Mouse (Mus musculus) intestine, embryonic 16.5 days (tissue): Measurements from ENCODE around the gene Fstl1. TPM values are rescaled to one million over a fixed set of nuclear protein-coding genes. Genes with fewer than 3 reads are reported as not detected.

Experiments
- ATAC-seq: fragments of 200-750 bp; cut with Nextera tagmentation; 2 replicates; pipeline ENCODE4 v1.8.0; 2017; ENCODE audit warnings: moderate TSS enrichment, moderate library complexity
- H3K27ac ChIP-seq: fragments of 300-500 bp; sonication (generic); 2 replicates; pipeline ENCODE4 v1.5.1; 2014; ENCODE audit warnings: mild to moderate bottlenecking, low read length
- H3K27me3 ChIP-seq: fragments of 300-500 bp; sonication (generic); replicated peaks from 2 replicates; pipeline ENCODE4 v1.6.1; 2014; ENCODE audit warnings: low read length, control low read depth, mixed read lengths; ENCODE audit not compliant: control insufficient read depth, insufficient read depth
- H3K36me3 ChIP-seq: fragments of 300-500 bp; sonication (generic); 2 replicates; pipeline ENCODE4 v1.6.1; 2014; ENCODE audit warnings: low read length, control low read depth; ENCODE audit not compliant: control insufficient read depth, insufficient read depth
- H3K4me1 ChIP-seq: fragments of 300-500 bp; sonication (generic); 2 replicates; pipeline ENCODE4 v1.6.1; 2014; ENCODE audit warnings: low read length, control low read depth, mixed read lengths; ENCODE audit not compliant: control insufficient read depth, insufficient read depth
- H3K4me2 ChIP-seq: fragments of 300-500 bp; sonication (generic); 2 replicates; pipeline ENCODE4 v1.6.1; 2014; ENCODE audit warnings: low read depth, low read length, control low read depth
- H3K4me3 ChIP-seq: fragments of 300-500 bp; sonication (generic); 2 replicates; pipeline ENCODE4 v1.5.1; 2014; ENCODE audit warnings: mild to moderate bottlenecking, low read length
- H3K9ac ChIP-seq: fragments of 300-500 bp; sonication (generic); 2 replicates; pipeline ENCODE4 v1.6.1; 2014; ENCODE audit warnings: low read depth, low read length
- H3K9me3 ChIP-seq: fragments of 300-500 bp; sonication (generic); 2 replicates; pipeline ENCODE4 v1.6.1; 2016; ENCODE audit warnings: low read length, control low read depth; ENCODE audit not compliant: control insufficient read depth
- WGBS: fragments of 180-500 bp; shearing (Covaris S2); extraction: QIAGEN DNeasy Blood & Tissue Kit; methylation state at CpG from one replicate; pipeline ENCODE4 v1.1.7; 2014; 5-methylcytosine and 5-hydroxymethylcytosine counted together
- polyA plus RNA-seq: library from polyadenylated mRNA; unstranded; fragments of >200 nt; fragmentation: Nextera tagmentation; extraction: Ambion mirVana; gene quantifications from 2 replicates; pipeline ENCODE4 v1.2.1, GENCODE M21; 2015

Gene Fstl1
- polyA plus RNA-seq, 1 experiment from 2014 or later: 225 TPM

- Histone ChIP-seq H3K9ac (no peak overlapping the region), H3K4me1 (no peaks in the 10 kb centered on the region), H3K4me3 (no peak overlapping the region), H3K27ac (no peak overlapping the region), H3K36me3 (no peaks in the 10 kb centered on the region), H3K27me3 (no peaks in the 10 kb centered on the region), H3K9me3 (no peaks in the 10 kb centered on the region), H3K4me2 (no peak overlapping the region)
- WGBS: 42% methylated on average over 3 of the region's 3 CpGs
- no peak for ATAC-seq
Measured at GRCm38 (mm10) chr16:37856327-37856726, 79.7 kb downstream of the Fstl1 start.

- Histone ChIP-seq H3K9ac (no peak overlapping the region), H3K27me3 (no peaks in the 10 kb centered on the region), H3K4me3 (no peak overlapping the region), H3K4me1 (no peaks in the 10 kb centered on the region), H3K9me3 (no peaks in the 10 kb centered on the region), H3K4me2 (no peak overlapping the region), H3K36me3 (no peaks in the 10 kb centered on the region), H3K27ac (no peak overlapping the region)
- no peak for ATAC-seq
- WGBS: 66% methylated on average over 8 of the region's 8 CpGs
Measured at GRCm38 (mm10) chr16:37857495-37857894, 80.8 kb downstream of the Fstl1 start.

GRCm38 (mm10) chr16:37860213-37860612 lies 83.5 kb downstream of the Fstl1 start:
- ATAC-seq: no peak
- no peak overlapping the region for H3K4me3 ChIP-seq
- H3K9me3 ChIP-seq: no peaks in the 10 kb centered on the region
- no peak overlapping the region for H3K4me2 ChIP-seq
- no peaks in the 10 kb centered on the region for H3K36me3 ChIP-seq
- 81% methylated on average over 7 of the region's 7 CpGs for WGBS
- H3K27ac ChIP-seq: no peak overlapping the region
- no peaks in the 10 kb centered on the region for H3K27me3 ChIP-seq
- H3K9ac ChIP-seq: no peak overlapping the region
- no peaks in the 10 kb centered on the region for H3K4me1 ChIP-seq

- no peaks in the 10 kb centered on the region for H3K4me1 ChIP-seq
- no peak within 1 kb of the TSS for H3K9ac ChIP-seq
- H3K27me3 ChIP-seq: no peaks in the 10 kb centered on the region
- no peak within 1 kb of the TSS for H3K4me3 ChIP-seq
- no peaks in the 10 kb centered on the region for H3K36me3 ChIP-seq
- peak; percentile 89 for ATAC-seq
- H3K9me3 ChIP-seq: no peaks in the 10 kb centered on the region
- 70% methylated on average over 7 of the region's 7 CpGs for WGBS
- peak within 1 kb of the TSS; percentile 35; the same call in 1 of the 2 replicates for H3K27ac ChIP-seq
- H3K4me2 ChIP-seq: no peak within 1 kb of the TSS
Measured at GRCm38 (mm10) chr16:37861029-37861428, 84.4 kb downstream of the Fstl1 start, which contains the start of gene Gm36028. Gm36028 (minus strand) TSS chr16:37861146.

DNA sequence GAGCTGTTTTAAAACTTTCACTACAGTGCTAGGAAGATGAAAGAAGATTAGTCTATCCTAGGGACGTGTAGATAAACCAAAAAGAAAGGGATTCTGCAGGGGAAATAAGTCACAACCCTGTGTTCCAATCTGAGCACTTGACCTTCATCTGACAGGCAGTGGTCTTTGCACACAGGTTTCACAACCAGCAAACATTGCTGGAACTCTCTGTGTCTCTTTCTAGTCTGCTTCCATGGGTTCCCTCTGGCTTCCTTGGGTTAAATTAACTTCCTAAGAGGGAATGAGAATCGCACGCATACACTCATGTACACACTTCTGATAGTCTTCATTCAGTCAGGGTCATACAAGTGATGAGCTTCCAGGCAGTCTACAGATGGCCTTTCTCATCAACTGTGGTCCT lies 87.2 kb downstream of the Fstl1 start:
- H3K27me3 ChIP-seq: no peaks in the 10 kb centered on the region
- 75% methylated on average over 3 of the region's 3 CpGs for WGBS
- H3K4me2 ChIP-seq: no peak overlapping the region
- no peak overlapping the region for H3K9ac ChIP-seq
- no peaks in the 10 kb centered on the region for H3K36me3 ChIP-seq
- H3K4me3 ChIP-seq: no peak overlapping the region
- H3K27ac ChIP-seq: no peak overlapping the region
- no peaks in the 10 kb centered on the region; the same call in 1 of the 2 replicates for H3K4me1 ChIP-seq
- H3K9me3 ChIP-seq: no peaks in the 10 kb centered on the region
- ATAC-seq: no peak

DNA sequence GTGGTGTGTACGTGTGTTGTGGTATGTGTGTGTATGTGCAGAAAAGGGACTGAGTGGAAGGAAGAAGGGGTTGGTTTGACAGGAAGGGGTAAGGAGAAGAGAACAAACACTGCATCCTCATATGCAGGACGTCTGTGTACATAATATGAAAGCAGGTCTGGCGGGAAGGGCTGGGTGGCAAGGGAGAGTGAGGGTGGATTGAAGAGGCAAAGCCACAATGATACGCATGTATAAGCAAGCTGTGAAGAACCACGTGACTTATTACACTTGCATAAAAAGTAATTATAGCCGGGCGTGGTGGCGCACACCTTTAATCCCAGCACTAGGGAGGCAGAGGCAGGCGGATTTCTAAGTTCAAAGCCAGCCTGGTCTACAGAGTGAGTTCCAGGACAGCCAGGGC lies 89.2 kb downstream of the Fstl1 start:
- peaks cover 6% of the 10 kb centered on the region for H3K4me1 ChIP-seq
- ATAC-seq: no peak
- no peaks in the 10 kb centered on the region for H3K9me3 ChIP-seq

GRCm38 (mm10) chr16:37867791-37868505 lies 91.3 kb downstream of the Fstl1 start, which contains the start of gene Lrrc58:
Lrrc58 (plus strand) TSS chr16:37868389.
- Histone ChIP-seq H3K4me2 (peak within 1 kb of the TSS; percentile 73), H3K4me3 (peak within 1 kb of the TSS; percentile 99), H3K27ac (peak within 1 kb of the TSS; percentile 98), H3K9me3 (no peaks in the 10 kb centered on the region), H3K9ac (peak within 1 kb of the TSS; percentile 99), H3K27me3 (no peaks in the 10 kb centered on the region), H3K4me1 (peaks cover 11% of the 10 kb centered on the region), H3K36me3 (no peaks in the 10 kb centered on the region)
- ATAC-seq: peak; percentile 95
- under 1% methylated on average over 86 of the region's 86 CpGs for WGBS

More for the DNA sequence above, 89.2 kb downstream of the Fstl1 start:
- no peaks in the 10 kb centered on the region for H3K27me3 ChIP-seq
- H3K27ac ChIP-seq: no peak overlapping the region
- H3K36me3 ChIP-seq: no peaks in the 10 kb centered on the region
- no peak overlapping the region for H3K9ac ChIP-seq
- H3K4me2 ChIP-seq: no peak overlapping the region
- WGBS: 80% methylated on average over 9 of the region's 9 CpGs
- no peak overlapping the region for H3K4me3 ChIP-seq

- peak overlapping the region; percentile 62 for H3K4me2 ChIP-seq
- peak overlapping the region; percentile 99 for H3K4me3 ChIP-seq
- no peaks in the 10 kb centered on the region for H3K27me3 ChIP-seq
- no peaks in the 10 kb centered on the region for H3K36me3 ChIP-seq
- no peaks in the 10 kb centered on the region for H3K9me3 ChIP-seq
- H3K4me1 ChIP-seq: peaks cover 11% of the 10 kb centered on the region
- peak overlapping the region; percentile 99 for H3K9ac ChIP-seq
- H3K27ac ChIP-seq: peak overlapping the region; percentile 98
- peak; percentile 74 for ATAC-seq
- WGBS: under 1% methylated on average over 78 of the region's 87 CpGs
Measured at GRCm38 (mm10) chr16:37868506-37869469, 92.1 kb downstream of the Fstl1 start.
